Mouse (Mus musculus) brain, adult 2 months (tissue): Measurements from ENCODE around the gene Fnbp1.
"Not testable (repeated sequence)": the region's sequence is repeated elsewhere in the genome, so short reads cannot be mapped to it uniquely, and the experiment has no call there.

Experiments
- DNase-seq: peaks from one replicate; pipeline ENCODE4 v3.0.0; 2011; ENCODE audit warnings: low read depth, low spot score

Gene Fnbp1

DNA sequence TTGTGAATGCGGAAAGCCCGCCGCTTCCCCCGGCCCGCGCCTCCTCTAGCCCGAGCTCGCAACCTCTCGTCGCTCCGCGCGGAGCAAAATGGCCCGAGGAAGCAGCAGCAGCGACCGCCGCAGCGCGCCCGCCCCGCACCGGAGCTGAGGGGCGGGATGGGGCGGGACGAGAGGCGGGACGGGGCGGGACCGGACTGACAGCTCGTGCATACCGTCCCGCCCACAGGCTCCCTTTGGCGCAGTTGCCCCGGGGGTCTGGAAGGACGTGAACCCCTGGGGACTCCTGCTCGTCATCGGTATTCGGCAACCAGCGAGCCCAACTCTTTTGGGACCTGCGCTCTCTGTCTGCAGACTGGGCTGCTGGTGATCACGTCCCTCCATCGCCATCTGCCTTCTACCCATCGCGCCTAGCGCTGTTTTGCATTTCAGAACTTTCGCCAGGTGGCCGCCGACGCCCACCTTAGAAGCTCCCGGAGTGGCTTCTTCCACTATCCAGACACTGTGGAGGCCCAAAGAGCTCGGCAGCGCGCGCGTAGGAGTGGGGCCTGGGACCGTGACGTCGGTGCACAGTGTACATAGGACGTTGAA is at the start of gene Fnbp1:
TSS of gene Fnbp1 (minus strand) at position 142 of the 588 bp plus-strand sequence.
- DNase-seq: peak; percentile 94

DNA sequence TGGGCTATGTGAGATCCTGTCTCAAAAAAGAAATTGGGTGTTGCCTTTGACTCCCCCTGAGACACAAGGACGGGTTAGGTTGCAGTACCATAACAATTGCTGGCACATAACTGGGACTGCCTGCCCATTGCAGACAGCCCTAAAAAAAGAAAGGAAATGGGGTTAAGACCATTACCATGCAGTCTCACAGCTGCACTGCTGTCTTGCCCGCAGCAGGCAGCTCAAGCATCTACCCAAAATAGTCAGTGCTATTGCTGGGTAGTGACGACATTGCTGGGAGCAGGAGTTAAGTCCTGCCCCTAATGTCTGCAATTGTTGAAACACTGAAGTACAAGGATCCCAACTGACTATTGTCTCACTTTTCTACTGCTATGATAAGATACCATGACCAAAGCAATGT is 47.8 kb upstream of the Fnbp1 start:
- peak; percentile 36 for DNase-seq

DNA sequence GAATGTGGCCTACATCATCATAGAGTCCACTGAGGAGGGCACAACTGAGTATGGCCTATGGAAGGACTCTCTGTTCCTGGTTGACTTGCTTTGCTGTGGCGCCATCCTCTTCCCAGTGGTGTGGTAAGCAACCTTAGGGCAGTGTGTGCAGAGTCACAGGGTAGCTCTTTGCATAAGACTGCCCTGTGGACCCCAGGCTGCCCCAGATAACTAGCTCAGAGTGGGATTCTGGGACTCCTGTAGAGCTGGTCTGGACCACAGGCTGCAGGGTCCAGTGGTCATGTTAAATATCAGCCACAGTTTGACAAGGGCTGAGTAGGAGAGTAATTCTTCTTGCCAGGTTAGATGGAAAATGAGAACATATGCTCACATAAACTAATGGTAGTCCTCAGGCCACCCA is 46.9 kb upstream of the Fnbp1 start:
- DNase-seq: no peak

DNA sequence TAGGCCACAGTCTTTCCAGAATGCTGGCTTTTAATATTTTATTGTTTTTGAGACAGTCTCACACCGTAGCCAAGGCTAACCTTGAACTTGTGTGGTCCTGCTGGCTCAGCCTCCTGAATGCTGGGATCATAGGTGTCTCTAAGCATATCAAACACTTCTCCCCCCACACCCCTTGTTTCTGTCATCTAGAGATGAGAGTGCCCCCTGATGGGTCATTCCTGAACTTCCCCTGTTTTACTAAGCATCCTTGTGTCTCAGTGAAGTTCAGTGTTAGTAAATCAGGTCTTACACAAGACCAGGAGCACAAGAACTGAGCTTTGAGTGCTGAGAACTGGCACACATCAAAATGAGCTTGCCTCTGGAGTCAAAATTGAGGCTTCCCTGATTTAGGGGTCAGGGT is 42.0 kb upstream of the Fnbp1 start:
- DNase-seq: no peak

DNA sequence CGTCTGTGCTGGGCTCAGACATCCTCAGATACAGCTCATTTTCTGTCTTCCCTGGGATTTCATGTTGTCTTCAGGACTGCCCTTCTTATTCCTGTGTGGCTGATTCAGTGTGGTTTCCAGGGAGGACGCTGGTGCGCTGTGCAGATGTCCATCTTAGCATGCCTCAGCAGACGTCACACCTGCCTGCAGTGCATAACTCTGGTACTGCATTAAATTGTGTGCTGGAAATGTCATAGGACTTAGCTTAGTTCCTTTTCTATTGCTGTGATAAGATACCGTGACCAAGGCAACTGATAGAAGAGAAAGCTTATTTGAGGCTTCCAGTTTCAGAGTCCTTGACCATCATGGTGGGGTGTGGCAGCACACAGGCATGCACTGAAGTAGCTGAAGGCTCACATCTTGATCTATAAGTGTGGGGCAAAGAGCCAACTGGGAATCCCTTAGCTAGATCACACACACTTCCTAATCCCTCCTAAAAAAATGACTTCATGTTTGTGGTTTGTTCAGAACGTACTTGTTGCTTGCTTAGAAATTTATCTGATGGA is 41.0 kb upstream of the Fnbp1 start:
- DNase-seq: no peak

DNA sequence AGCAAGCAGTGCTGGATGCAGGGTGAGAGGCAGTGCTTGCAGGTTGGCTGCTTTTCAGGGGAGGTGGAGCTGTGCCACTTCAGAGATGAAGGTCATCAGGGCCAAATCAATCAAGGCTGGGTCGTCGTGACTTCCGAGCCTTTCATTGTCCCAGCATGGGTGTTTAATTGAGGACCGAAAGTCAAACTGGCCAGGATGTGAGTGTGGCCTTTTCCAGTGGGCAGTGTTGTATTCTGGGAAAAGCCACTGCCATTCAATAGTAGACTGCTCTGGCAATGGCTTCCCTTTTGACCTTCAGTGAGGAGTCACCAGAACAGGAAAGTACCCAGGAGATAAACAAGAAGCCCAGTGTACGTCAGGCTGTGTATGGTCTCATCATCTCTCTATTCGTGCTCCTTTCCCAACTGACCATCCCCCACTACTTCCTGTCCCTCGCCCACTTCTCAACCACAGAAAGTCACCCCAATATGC is 38.3 kb upstream of the Fnbp1 start:
- DNase-seq: no peak

DNA sequence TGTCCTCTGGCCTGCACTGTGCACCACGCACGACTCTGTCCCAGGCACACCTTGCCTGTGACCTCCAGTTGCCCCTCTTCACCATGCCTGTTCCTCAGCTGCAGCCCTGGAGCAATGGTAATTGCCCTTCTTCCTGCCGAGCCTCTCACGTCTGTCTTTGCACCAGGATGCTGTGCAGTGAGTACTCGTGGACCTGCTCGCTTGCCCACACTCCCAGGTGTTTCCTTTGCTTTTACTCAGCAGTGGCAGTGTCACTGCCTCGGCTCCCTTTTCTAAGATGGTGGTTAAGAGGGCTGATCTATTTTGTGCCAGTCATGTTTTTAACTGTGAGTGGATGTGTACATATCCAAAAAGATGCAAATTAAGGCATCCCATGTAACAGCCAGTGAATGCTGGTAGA is 37.7 kb upstream of the Fnbp1 start:
- DNase-seq: no peak

DNA sequence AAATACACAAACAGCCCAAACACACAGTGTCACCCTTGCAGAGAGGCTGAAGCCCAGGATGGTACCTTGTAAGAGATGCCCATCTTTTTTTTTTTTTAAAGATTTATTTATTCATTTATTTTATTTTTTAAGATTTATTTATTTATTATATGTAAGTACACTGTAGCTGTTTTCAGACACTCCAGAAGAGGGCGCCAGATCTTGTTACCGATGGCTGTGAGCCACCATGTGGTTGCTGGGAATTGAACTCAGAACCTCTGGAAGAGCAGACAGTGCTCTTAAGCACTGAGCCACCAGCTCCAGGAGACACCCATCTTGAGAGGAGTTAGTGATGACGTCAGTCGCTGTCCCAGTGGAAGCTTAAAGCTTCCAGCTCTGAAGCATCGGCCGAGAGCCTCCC is 36.8 kb upstream of the Fnbp1 start:
- not testable (repeated sequence) for DNase-seq

DNA sequence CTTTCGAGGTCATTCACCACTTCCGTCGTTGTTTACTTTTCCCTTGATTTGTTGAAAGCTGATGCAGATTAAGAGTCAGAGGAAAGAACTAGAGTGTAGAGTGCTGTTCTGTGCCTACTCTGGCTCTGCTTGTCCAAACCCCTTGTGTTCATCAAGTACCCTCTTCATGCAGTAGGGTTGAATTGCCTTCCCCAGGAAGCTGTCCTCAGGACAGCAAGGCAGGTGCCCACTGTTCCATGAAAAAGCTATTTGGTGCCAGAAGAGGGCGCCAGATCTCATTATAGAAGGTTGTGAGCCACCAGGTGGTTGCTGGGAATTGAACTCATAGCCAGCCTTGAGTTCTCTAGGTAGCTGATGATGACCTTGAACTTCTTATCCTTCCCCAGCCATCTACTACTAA is 31.5 kb upstream of the Fnbp1 start:
- DNase-seq: no peak

DNA sequence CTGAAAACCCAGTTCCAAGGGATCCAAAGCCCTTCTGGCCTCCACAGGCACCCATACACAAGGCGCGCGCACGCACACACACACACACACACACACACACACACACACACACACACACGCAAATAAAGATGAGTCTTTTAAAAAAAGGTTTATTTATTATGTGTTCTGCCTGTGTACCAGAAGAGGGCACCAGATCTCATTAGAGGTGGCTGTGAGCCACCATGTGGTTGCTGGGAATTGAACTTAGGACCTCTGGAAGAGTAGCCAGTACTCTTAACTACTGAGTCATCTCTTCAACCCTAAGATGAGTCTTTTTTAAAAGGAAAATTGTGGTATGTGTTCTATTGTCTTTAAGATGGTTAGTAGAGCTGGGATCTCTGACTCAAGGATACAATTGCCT is 30.7 kb upstream of the Fnbp1 start:
- no peak for DNase-seq

DNA sequence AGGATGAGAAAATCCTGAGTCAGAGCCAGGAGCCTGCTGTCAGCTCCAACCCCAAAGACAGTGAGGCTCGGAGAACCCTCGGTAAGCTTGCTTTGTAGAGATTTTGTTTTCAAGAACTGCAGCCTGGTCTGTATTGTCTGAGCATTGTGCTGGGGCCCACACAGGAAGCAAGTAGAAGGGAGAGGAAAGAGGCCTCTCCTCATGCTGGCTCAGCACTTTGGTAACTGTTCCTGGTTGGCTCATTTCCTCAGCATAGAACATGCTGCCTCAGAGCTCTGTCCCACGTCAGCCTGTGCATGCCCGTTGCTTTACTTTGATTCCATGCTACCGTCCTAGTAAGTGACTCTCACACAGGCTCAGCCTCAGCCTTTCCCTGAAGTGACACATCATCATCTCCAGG is 30.2 kb upstream of the Fnbp1 start:
- peak; percentile 48 for DNase-seq

DNA sequence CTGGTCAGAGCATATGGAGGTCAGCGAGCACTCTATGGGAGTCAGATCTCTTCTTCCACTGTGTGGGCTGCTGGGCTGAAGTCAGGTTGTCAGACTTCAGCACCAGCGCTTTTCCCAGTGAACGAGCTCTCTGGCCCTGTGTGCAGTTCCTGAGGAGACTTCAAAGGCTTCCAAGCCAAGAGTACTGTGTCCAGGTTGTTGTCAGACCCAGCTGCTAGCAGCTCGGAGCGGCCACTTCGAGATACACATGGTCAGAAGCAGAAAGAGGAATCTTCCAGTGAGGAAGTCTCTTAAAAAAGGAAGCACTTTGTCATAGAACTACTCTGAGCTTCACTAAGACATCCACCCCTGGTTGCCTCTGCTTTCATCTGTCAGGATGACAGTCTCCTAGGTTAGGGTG is 28.4 kb upstream of the Fnbp1 start:
- DNase-seq: no peak

DNA sequence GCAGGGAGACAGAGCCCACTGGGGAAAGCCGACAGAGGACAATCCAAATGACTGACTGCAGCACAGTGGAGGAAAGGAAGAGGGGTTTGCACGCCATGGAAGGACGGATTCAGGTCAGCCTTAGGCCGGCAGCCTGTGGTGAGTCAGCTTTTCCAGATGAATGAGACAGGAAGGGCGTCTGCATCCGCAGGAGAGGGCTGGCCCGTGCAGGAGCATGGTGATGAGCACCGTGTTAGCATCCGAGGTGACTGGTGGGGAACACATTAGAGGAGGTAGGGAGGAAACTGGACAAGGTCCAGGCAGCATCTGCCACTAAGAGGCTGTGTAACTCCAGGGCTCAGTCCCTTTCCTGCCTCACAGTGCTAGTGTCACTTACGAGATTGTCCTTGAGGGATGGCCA is 27.2 kb upstream of the Fnbp1 start:
- DNase-seq: no peak

DNA sequence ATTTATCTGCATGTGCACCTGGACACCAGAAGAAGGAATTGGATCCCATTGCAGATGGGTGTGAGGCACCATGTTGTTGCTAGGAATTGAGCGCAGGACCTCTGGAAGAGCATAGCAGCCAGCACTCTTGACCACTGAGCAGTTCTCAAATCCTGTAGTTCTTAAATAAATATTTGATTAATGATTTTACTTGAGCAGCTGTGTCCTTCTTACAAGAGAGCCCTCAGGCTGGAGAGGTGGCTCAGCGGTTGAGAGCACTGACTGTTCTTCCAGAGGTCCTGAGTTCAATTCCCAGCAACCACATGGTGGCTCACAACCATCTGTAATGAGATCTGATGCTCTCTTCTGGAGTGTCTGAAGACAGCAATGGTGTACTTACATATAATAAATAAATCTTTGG is 25.8 kb upstream of the Fnbp1 start:
- DNase-seq: not testable (repeated sequence)

DNA sequence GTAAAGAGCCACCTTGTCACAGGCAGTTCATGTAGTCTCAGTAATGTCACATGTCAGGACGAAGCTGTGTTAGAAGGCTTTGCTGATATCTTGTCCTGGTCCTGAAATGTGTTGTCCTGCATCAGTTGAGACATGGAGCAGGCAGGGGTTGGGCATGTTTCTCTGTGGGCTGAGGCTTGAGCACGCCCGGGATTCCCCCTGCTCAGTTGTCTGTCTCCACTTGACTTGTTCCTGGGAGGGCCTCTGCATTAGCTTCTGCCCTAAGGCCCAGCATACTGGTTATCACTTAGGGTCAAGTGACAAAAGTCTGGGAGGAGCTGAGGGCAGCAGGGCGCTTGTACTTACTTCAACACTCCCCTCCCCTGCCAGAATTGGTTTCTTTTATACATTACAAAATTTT is 23.7 kb upstream of the Fnbp1 start:
- no peak for DNase-seq

DNA sequence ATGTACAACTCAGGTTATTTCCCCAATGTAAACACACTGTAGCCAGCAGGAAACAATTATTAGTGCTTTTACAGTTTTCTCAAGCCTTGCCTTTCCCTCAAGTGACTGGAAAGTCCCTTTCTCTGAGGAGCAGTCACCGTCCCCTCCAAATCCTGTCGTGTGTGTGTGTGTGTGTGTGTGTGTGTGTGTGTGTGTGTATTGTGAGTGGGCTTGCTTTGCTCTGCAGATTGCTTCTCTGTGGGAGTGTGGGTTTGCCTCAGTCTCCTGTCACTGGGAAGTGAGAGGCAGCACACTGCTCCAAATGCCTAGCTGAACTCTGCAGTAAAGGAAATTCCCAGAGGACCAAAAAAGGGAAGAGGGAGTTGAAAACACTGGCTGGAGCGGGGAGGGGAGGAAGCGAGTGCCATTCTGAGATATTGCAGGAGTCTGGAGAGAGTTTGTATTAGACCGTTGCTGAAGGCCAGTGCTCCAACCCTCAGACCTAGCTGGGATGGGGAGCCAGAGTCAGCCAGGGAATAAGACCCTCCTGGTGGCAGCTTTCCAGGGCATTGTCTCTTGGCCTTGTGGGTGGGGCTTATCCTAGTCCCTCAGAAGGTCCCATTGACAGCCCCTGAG is 23.1 kb upstream of the Fnbp1 start:
- peak; percentile 85 for DNase-seq

DNA sequence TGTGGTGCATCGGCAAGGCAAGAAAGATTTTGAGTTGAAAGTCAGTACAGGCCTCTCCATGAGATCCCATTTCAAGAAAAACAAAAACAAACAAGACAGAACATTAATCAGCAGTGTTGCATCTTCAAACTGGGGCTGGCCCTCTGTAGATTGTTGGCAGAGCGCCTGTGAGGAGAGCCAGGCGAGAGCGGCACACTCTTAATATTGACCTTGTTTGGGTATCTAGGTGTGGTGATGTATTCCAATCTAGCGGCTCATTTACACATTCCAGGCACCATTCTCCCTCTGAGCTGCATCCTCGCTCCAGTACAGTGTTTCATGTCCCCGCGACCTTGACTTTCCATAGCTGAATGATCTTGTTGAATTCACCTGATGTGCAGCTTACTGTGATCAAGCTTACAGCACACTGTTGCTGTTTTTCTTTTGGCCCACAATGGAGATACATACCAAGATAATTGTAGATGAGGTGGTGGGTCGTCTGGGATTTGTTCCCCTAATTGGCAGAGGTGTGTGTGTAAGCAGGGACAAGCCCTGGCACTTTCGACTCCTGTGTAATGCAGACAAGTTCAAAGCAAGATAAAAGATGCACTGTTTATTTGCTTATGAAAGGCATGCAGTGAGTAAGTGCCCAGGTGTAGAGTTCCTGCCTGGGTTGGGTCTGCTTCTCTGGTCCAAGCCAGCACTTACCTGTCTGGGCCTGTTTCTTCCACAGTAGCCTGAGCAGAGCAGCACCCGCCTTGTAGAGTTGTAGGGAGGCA is 21.7 kb upstream of the Fnbp1 start:
- no peak for DNase-seq

DNA sequence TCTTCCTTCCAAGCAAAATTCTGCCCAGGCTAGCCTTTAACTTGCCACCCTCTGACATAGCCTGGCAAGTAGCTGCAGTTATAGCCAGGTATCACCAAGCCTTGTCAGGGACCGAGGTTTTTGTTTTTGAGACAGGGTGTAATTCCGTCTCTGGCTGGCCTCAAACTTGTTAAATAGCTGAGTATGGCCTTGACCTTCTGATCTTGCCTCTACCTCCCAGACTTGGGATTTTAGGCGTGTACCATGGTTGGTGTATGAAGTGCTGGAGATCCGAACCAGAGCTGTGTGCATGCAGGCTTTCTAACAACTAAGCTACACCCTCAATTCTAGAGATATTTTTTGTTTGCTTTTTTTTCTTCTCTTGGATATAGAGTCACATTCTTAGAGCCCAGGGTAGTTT is 19.8 kb upstream of the Fnbp1 start:
- DNase-seq: no peak

DNA sequence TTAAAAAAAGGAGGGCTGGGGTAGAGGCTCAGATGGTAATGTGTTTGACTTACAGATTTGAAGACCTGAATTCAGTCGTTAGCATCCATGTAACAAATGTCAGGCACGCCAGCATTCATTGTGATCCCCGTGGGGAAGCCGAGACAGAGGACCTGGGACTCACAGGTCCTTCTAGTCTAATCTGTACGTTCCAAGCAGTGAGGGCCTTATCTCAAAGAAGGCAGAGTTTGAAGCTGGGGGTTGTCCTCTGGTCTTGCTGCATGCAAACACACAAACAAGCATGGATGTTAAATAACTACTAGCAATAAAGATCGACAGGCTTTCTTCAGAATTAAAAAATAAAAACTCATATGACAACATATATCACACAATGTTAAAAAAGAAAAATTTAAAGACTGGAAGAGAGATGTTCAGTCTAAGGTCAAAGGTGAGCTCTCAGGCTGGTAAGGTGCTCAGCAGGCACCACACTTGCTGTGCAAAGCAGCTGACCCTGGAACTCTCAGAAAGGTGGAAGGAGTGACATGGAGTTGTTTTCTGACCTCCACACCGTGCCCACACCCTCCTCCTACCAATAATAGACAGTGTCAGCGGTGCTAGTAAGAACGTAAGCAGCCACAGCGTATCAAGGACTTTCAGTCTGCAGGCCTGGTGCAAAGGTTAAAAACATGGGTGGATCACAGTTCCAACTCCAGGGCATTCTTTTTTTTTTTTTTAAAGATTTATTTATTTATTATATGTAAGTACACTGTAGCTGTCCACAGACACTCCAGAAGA is 18.5 kb upstream of the Fnbp1 start:
- DNase-seq: no peak

DNA sequence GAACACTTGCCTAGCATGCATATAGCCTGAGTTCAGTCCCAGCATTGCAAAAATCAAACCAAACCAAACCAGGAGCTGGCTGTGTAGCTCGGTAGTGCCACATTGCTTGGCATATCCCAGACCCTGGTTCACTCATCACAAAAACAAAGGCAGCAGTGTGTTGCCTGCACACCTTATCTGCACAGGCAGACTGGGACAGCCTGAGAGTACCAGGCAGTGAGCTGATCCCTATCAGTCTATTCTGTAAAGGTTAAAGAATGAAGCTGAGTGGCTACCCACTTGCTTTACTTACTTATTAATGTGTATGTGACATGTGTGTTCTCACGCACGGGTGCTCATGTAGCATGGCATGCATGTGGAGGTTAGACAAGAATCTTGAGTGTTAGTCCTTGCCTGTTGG is 15.0 kb upstream of the Fnbp1 start:
- DNase-seq: no peak

DNA sequence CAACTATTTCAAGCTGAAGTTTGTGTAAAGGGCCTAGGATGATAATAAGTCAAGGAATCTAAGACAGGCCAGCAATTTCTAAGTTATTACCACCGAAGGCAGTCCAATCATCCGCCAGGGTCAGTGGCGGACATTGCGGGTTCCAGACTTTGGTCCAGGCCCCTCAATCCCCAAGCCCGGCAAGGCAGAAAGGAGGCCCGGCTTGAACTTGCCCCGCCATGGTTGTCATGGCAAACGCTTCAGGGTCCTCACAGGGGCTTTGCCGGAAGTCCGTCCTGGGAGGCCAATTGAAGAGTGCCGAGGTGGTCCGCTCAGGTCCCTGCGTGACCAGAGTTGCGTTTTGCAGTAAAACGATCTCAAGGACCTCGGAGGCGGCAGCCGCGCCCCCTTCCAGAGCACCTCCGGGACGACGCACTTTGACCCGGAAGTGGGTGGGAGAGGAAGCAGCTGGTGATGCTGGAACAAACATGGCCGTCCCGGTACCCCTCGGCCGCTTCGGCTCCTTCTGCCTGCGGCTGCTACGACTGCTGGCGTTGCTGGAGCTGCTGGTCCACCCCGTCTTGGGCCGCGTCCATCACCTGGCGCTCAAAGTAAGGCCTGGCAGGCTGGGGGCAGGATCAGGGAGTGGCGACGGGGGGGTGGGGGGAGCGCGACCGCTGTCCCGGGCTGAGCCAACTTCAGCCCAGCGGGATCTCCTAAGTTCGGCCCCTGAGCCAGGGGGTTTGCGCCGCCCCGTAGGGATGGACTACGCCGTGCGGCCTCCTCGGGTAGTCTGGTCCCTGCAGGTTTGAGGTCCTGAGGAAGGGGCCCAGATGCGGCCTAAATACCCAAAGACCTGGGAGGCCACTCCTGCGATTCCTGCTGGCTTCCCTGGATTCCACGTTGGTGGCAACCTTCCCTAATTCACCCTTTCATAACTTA is 10.3 kb upstream of the Fnbp1 start, which contains the start of gene Gpr107:
TSS of gene Gpr107 (plus strand) at position 425 of the 921 bp plus-strand sequence.
- peak; percentile 92 for DNase-seq
